Mouse (Mus musculus) CD4-positive helper T cell, adult 2 months (primary cell): ENCODE results near the gene Alcam.

ENCODE experiments used
- DNase-seq: peaks from one replicate; pipeline ENCODE4 v3.0.0-alpha.2; 2012; ENCODE audit warnings: low read depth, missing footprints, low spot score

Alcam gene

DNA sequence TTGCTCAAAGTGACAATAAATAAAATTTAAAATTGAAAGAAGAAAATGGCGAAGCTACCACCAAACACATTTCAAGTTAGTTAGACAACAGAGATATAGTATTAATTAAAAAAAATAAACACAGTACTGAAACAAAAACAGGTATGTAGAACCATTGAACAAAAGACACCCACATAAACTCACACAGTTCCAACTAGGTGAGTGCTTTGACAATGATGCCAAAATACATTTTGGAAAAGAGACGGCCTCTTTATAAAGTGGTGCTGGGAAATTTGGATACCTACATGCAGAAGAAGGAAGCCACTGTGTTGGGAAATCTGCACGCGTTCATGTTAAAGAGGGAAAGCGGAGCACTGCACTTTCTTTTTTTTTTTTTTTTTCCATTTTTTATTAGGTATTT lies 85.4 kb downstream of the Alcam start:
- DNase-seq, result no peak

DNA sequence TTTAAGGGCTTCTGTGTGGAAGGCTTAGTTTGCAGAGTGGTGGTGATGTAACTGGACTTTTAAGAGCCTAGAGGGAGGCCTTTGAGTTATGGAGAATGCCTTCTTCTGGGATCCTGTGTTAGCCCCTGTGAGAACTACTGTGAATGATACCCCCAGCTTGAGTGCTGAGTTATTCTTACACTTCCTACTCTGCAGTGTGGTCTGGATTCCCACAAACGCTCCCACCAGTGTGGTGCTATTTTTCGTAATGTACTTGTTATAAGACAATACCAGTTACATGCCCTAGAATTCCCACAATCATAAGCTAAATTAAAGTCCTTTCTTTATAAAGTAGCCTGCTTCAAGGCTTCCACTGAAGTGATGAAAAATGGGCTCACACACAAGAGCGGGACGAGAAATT lies 87.0 kb downstream of the Alcam start:
- no peak for DNase-seq

DNA sequence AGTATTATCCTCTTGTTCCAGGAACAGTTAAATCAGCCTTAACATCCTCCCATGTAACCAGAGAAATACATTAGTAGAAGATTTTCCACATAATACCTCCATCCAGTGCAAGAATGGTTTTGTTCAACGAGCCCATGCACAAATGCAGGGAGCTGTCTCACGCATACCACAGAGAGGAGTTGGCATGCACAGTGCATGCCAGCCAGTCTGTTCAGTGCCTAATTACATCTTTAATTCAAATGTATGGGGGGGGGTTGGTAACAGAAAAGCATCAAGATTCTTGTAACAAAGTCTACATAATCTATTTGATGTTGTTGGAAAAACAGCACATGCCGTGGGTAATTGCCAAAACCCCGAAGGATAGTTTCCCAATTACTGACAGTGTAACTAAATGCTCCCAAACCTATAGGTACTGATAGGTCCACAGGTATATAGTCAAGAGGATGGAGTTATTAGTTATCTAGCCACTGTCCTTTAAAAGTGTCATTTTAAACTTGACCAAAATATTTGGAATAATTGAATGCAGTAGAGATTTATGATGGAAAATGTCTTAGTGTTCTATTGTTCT lies 89.8 kb downstream of the Alcam start:
- no peak for DNase-seq

DNA sequence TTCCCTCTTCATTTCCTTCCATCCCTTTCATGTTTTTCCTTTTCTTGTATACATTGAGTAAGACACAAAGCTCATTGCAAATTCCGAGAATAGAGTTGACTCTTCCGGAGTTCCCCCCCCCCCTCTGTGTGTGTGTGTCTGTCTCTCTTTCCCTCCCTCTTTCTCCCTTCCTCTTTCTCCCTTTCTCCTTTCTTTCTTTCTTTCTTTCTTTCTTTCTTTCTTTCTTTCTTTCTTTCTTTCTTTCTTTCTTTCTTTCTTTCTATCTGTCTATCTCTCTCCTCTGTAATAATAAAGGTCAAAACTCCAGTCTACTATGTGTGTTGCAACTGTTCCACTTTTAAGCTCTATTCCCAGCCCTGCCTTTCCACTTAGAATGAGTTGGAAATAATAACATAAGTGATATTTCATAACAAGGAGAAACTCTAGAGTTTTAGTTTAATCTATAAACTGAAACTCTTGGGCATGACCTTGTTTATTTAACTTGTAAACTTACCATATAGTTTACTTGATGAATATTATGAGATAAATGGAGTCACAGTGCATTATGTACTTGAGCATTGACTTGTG lies 110.3 kb downstream of the Alcam start:
- DNase-seq, result no peak

DNA sequence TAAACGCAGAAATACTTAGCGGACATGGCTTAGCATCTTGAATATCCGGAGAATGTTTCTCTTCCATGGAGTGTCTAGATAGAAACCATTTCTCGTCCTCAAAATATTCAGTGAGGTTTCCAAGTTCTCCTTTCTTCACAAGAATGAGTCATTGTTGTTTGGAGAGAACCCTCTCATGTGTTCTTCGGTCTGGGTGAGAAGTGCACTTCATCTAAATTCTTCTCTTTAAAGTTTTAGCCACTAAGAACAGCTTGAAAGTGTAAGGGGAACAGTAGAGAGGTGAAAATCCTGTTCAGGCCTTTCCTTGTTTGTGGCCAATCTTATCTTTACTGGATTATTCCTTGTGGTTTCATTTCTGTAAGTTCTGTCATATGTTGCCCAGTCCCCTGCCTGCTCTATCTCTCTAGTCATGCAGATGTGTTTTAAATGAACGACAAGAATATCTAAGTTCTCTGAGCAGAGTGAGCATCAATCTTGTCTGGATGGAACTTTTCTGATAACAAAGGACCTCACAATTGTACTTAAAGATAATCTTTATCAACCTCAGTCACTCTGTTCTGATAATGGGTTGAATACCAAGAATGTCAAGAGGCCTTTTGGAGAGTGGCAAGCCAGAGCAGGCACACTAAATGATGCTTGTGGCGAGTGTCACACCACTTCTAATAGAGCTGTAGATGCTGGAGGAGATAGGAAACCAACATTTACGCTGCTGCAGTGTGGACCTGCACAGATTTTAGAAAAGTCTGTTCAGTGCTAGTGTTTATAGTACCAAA lies 111.0 kb downstream of the Alcam start:
- no peak for DNase-seq

DNA sequence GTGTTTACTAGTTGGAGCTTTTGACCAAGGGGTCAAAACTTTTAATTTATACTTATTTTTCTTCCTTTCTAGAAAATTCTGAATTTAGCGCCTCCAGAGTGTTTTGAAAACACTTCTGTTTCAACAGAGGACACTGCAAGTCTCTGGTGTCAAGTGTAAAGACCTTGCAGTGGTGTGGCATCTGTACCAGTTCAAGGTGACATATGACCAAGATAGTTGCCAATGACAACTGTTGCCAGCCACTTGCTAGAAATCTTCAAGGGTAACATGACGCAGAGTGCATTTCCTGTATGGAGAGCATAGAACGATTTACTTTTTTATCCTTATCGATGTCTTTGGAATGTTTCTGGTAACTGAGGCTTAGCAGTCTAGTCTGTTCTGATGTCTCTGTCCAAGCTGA lies 119.8 kb downstream of the Alcam start:
- DNase-seq, result no peak

DNA sequence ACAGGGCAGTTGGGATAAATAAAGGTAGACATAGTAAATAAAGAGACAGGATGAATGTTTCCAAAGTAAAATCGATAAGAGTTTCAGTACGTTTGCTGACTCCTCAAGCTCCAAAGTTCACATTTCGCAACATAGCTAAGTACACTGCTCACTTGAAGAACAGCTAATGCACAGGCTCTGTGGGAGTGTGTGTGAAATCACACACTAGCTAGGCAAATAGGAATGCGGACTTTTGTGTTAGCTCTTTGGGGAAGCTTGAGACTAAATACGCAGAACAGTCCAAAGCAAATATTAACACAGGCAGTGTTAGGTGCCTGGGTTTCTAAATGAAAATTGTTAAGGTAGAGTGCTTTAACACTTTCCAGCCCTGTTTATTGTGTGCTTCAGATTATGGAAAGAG lies 120.2 kb downstream of the Alcam start:
- DNase-seq, result no peak

DNA sequence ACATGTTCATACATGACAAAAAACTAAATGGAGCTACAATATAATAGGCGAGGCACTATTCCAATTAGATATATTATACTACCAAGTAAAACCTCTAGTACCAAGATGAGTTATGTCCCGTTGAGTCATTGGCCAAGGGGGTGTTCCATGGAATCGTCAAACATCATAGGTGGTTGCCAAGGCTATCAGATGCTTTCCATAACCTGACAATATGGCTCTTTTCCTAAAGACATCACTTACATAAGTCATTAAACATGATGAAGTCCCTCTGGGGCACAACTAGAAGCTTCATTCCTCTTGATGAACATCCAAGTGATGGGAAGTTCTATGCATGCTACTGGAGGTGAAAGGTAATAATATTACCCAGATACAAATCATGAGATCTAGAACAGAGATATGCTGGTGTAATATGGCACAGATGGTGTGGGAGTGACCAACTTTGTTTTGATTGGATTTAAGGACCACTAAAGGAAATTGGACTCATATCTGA lies 122.5 kb downstream of the Alcam start:
- no peak for DNase-seq

DNA sequence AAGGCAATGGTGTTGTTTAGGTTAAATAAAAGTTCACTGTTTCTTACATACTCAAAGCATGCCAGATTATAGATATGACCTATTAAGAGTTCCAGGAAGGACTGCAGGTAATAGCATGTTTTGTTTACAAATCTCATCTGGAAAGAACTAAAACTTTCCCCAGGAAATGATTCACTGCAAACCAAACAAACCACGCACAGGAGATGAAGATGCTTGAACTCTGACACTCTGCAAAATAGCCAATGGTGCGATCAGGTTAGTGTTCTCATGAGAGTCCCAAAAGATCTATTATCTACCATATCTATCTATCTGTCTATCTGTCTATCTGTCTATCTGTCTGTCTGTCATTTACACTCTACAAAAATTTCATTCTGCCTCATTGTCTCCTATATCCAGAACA lies 124.5 kb downstream of the Alcam start:
- DNase-seq, result no peak

DNA sequence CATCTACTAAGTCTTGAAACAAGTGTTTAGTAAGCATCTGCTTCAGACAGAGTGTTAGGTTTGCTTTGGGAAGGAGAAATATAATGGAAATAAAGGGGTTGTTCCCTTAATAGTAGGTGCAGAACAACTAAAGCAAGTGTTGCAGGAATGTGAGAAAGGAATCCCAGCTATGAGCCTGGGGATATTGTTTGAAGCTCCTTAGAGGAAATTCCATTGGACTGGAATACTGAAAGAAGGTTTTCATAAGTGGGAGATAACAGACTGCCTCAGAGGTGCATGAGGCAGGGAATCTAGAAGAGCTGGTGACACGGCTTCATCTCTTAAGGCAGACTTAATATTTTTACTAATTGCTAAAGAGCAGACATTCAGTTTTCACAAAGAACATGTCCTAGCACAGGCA lies 134.6 kb downstream of the Alcam start:
- no peak for DNase-seq

DNA sequence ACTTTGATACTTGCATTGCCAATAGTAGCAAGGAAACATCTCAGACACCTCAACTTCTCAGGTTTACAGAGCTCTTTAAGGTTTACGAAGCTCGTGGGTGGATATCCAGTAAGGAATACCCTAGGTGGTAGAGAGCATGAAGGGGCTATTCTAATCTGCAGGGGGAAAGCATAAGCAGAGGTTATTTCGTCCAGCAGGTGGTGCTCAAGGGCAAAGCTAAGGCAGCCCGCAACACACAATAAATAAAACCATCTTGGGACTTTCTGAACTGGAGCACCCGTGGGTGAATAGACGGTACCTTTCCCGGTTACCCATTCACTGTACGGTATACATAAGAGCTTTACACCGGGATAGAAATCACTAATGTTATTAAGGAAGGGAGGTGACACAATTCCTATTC lies 142.8 kb downstream of the Alcam start:
- DNase-seq, result peak; percentile 57

DNA sequence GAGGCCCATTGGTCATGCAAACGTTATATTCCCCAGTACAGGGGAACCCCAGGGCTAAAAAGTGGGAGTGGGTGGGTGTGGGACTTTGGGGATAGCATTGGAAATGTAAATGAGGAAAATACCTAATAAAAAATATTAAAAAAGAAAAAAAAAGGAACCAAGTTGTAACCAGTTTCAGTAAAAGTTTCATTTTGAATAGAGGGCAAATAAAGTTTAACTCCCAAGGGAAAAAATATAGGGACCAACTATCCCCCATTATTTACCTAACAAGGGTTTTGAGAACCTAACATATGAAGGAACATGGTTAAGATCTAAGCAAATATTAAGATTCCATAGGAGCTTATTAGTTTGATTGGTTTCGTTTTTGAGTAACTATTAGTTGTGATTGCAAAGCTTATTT lies 146.9 kb downstream of the Alcam start:
- DNase-seq, result no peak

DNA sequence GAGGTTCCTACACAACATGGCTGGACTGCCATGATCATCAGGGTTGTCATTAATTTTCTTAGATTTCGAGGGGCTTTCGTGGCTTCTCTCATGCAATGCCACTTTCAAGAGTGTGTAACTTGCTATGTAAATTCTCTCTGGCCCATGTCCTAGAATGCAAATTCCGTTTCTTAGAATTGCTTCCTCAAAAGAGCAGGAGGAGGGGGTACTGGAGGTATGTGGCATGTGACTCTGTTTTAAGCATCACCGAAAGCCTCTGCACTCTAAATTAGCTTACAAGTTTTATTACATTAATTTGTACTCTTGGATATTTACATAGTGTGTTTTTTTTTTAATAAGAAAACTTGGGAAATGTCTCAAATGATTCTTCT lies 150.4 kb downstream of the Alcam start:
- DNase-seq, result no peak

DNA sequence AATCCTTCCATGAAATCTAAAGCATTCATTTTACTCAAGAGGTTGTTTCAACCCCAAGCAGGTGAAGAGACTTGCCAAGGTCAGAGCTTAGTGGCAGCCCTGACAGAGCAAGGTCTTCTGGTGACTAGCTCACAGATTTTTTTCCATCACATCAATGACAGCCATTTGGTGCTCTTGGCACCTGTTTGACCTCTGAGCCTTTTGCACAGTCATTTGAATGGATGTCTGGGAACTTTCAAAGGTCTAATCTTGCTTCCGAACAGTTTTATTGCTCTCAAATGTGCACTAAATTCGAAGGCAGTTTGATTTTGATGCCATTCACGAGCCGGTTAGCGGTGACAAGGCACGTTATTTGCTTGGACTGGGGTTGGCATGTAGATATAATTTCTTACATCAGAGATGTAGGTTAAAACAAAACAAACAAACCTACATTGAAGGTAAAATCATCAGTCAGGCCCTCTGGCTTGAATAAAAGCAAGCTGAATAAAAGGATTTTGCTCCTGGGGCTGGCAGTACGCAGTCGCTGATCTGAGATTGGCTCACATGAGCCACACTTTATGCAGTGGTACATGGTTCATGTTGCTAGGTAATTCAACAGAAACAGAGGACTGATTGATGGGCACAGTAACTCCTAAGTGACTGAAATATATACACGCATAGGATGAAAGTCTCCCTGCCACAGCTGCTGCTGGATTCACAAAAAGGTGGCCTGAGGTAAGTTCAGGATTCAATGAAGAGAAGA lies 150.9 kb downstream of the Alcam start:
- DNase-seq, result no peak

DNA sequence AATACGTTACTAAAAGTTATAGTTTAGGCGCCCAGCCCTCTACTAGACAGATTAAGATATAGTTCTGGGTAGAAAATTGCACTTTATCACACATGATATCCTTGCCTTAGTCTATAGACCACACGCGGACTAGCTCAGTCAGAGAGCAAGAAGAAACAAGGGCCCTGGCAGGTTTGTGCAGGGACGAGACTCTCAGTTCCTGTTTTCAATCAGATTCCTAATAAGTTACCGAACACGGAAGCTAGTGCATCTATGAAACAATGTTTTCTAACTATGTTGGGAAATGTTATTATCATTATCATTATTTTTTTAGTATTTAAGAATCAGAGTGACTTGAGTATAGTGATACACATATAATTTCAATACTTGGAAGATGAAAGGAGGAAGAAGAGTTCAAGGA lies 152.1 kb downstream of the Alcam start:
- DNase-seq, result no peak

DNA sequence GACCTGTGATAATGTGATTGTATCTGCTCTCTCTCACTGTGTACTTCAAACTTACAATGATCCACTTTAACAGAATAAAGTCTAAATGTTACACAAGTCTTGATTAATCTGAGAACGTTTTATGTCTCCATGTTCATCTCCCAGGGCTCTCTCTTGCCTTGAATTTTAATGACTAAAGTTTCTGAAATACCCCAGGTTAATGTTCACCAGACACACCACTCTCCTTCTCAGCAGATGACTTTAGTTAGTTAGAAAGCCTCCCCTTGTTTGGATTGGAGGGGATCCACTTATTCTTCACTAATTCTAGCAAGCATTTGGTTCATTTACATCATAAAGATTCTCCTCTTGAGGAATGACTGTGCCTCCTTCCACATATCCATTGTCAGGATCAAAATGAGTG lies 157.5 kb downstream of the Alcam start:
- no peak for DNase-seq

DNA sequence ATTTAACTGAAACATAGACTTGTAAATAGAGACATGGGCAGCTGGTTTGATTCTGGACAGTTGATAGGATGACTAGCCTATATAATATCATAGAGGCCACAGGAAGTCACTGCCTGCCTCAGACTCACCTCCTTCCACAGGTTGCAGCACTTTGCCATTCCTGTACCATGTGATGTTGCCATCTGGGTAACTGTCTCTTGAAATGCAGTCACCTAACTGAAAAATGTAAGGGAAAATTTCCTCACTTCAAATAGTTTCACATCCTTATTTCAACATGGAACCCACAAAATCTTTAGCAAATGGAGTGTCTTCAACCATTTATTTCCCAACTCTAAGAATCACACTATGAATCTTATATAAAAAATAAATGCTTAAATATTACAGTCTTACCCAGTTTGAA lies 158.3 kb downstream of the Alcam start:
- DNase-seq, result no peak

DNA sequence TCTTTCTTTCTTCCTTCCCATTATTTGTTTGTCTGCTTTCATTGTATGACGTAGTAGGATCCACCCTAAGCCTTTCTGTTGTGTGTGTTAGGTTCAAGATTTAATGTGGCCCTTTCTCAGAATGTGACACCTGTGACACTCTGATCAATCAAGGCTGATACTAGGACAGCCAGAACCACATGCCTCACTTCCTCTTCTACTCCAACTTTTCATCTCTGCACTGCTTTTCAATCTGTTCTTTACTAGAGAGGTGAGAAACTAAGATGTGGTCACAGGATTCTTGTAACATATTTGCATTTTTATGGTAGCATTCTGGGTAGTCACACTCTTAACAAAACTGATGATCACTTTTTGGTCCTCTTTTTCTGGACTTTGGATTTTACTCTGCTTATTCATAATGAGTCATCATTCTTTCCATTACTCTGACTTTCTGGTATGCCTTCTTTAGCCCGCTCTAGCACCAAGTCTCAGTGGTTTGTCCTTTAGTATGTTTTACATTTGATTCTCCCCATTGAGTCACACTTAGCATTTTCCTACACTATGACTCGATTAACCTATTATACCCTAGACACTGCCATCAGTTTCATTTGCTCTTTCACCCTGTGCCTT lies 161.3 kb downstream of the Alcam start:
- peak; percentile 6 for DNase-seq

DNA sequence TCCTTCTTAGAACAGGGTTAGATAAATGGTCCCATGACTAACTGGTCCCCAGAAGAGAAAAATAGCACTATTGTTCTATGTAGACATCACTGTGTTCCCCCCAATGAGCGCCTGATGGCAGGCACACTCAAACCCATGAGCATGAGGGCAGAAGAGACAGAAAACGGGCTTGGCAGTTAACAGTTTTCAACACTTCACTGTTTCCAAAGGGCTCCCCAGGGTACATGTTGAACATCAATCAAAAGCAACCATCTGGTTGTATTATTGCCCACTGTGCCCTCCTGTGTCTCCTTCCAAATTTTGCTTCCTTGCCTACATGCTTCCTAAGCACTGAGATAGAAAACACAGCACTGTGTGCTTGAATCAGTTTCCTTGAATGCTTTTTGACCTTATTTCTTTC lies 173.7 kb downstream of the Alcam start:
- DNase-seq, result no peak

DNA sequence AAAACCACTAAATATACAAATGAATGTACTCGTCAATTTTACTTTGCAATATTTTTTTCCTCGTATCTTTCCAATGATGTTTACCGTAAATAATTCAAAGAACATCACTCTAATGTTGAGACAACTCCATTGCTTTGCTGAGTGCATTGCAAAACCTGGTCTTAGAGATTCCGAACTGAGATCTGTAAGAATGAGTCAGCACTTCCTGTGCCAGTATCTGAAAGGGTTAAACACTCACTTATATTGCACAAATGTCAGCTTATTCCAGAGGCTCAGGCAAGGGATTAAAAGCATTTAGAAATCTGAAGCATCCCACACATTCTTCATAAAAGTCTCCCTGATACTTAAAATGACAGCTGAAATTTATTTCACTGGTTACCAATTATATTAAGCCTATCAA lies 188.8 kb downstream of the Alcam start:
- no peak for DNase-seq

DNA sequence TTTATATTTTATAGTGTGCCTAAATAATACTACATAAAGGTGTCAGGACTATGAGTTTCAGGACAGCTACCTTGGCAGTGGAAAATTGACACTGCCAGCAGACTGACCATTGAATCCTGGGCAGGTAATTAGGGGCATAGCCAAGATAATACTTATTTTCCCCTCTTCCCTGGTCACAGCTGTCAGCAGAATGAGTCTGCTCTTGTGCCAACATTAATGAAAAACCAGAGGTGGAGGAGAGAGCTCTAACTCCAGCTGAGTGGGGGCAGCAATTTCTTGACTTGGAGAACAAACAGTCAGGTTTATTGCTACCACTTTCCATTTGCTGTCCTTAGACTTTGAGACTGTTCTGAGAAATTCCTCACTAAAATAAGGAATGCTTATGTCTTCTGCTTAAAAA lies 190.1 kb downstream of the Alcam start:
- no peak for DNase-seq

DNA sequence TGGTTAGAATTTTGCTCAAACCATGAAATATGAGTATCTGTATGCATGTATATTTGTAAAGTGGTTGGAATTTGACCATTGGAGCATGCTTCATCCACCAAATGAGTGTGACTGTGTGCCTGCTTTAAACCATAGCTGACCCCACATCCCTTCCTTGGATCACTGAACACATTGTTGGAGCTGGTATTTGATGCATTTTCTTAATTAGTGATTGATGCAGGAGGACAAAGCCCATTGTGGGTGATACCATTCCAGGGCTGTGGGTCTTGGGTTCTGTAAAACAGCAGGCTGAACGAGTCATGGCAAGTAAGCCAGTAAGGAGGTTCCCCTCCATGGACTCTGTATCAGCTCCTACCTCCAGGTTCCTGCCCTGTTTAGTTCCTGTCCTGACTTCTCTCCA lies 191.3 kb downstream of the Alcam start:
- no peak for DNase-seq
